Mouse (Mus musculus): ENCODE data around the gene Gjb5.
A peak's percentile ranks its signal among the peaks of the same experiment; 100 is the strongest.

Gjb5 gene

GRCm38 (mm10) chr4:127352594-127352993 lies 5.4 kb downstream of the Gjb5 start:
- peak; percentile 80 for DNase-seq (ENCODE audit: extremely low read depth, insufficient read length, low spot score)

- peak; percentile 67 for DNase-seq (ENCODE audit: extremely low read depth, insufficient read length, low spot score)
Observed at GRCm38 (mm10) chr4:127349560-127350300, 8.3 kb downstream of the Gjb5 start.

- no peak for DNase-seq (ENCODE audit: extremely low read depth, insufficient read length, low spot score)
Observed at GRCm38 (mm10) chr4:127345000-127345399, 13.0 kb downstream of the Gjb5 start.

GRCm38 (mm10) chr4:127341372-127341771 lies 16.6 kb downstream of the Gjb5 start:
- DNase-seq (ENCODE audit: extremely low read depth, insufficient read length, low spot score), result no peak

- no peak for DNase-seq (ENCODE audit: extremely low read depth, insufficient read length, low spot score)
Observed at GRCm38 (mm10) chr4:127337668-127338067, 20.3 kb downstream of the Gjb5 start.

GRCm38 (mm10) chr4:127334870-127335504 lies 23.0 kb downstream of the Gjb5 start:
- DNase-seq (ENCODE audit: extremely low read depth, insufficient read length, low spot score), result no peak

GRCm38 (mm10) chr4:127331171-127331570 lies 26.8 kb downstream of the Gjb5 start:
- no peak for DNase-seq (ENCODE audit: extremely low read depth, insufficient read length, low spot score)

- DNase-seq (ENCODE audit: extremely low read depth, insufficient read length, low spot score), result peak; percentile 82
Observed at GRCm38 (mm10) chr4:127330181-127331100, 27.5 kb downstream of the Gjb5 start, which contains the start of gene Gjb3. Gjb3 (minus strand) TSS chr4:127330844.

GRCm38 (mm10) chr4:127329751-127330150 lies 28.2 kb downstream of the Gjb5 start:
- DNase-seq (ENCODE audit: extremely low read depth, insufficient read length, low spot score), result peak; percentile 46

GRCm38 (mm10) chr4:127329046-127329445 lies 28.9 kb downstream of the Gjb5 start:
- no peak for DNase-seq (ENCODE audit: extremely low read depth, insufficient read length, low spot score)

- DNase-seq (ENCODE audit: extremely low read depth, insufficient read length, low spot score), result no peak
Observed at GRCm38 (mm10) chr4:127328378-127328777, 29.6 kb downstream of the Gjb5 start.

GRCm38 (mm10) chr4:127327749-127328148 lies 30.2 kb downstream of the Gjb5 start:
- no peak for DNase-seq (ENCODE audit: extremely low read depth, insufficient read length, low spot score)

GRCm38 (mm10) chr4:127327258-127327657 lies 30.7 kb downstream of the Gjb5 start:
- DNase-seq (ENCODE audit: extremely low read depth, insufficient read length, low spot score), result peak; percentile 51

- DNase-seq (ENCODE audit: extremely low read depth, insufficient read length, low spot score), result no peak
Observed at GRCm38 (mm10) chr4:127325276-127325675, 32.7 kb downstream of the Gjb5 start.

- peak; percentile 63 for DNase-seq (ENCODE audit: extremely low read depth, insufficient read length, low spot score)
Observed at GRCm38 (mm10) chr4:127324759-127325158, 33.2 kb downstream of the Gjb5 start.

GRCm38 (mm10) chr4:127324296-127324695 lies 33.7 kb downstream of the Gjb5 start:
- DNase-seq (ENCODE audit: extremely low read depth, insufficient read length, low spot score), result no peak

GRCm38 (mm10) chr4:127323651-127324050 lies 34.3 kb downstream of the Gjb5 start:
- no peak for DNase-seq (ENCODE audit: extremely low read depth, insufficient read length, low spot score)

- no peak for DNase-seq (ENCODE audit: extremely low read depth, insufficient read length, low spot score)
Observed at GRCm38 (mm10) chr4:127319613-127320012, 38.4 kb downstream of the Gjb5 start.

GRCm38 (mm10) chr4:127317143-127317542 lies 40.8 kb downstream of the Gjb5 start:
- no peak for DNase-seq (ENCODE audit: extremely low read depth, insufficient read length, low spot score)

- no peak for DNase-seq (ENCODE audit: extremely low read depth, insufficient read length, low spot score)
Observed at GRCm38 (mm10) chr4:127315753-127316152, 42.2 kb downstream of the Gjb5 start.

GRCm38 (mm10) chr4:127314585-127314984 lies 43.4 kb downstream of the Gjb5 start:
- DNase-seq (ENCODE audit: extremely low read depth, insufficient read length, low spot score), result no peak
